Mouse (Mus musculus) heart, embryonic 14.5 days (tissue): ENCODE results near the gene St5. TPM values are rescaled to one million over a fixed set of nuclear protein-coding genes. Genes with fewer than 3 reads are reported as not detected.

Experiments
- ATAC-seq: fragments of 200-750 bp; cut with Nextera tagmentation; 2 replicates; pipeline ENCODE4 v1.8.0; 2017; ENCODE audit warnings: low read depth, moderate TSS enrichment; ENCODE audit not compliant: insufficient number of reproducible peaks, insufficient read depth, low FRiP score
- H3K27ac ChIP-seq, 2 experiments: fragments of 200-500 bp in 1 of 2; fragments of 300-500 bp in 1 of 2; sonication (generic) in 1 of 2; replicated peaks in 1 of 2; 2 replicates each; pipeline ENCODE4 v1.5.1; 2012 to 2014; ENCODE audit warnings: low read depth in 2 of 2, low read length in 2 of 2, control low read depth in 1 of 2, mild to moderate bottlenecking in 1 of 2, mixed read lengths in 1 of 2; ENCODE audit not compliant: control insufficient read depth in 1 of 2, insufficient read depth in 1 of 2
- H3K27me3 ChIP-seq: fragments of 300-500 bp; sonication (generic); 2 replicates; pipeline ENCODE4 v1.6.1; 2014; ENCODE audit warnings: mild to moderate bottlenecking, low read length, control low read depth; ENCODE audit not compliant: control insufficient read depth, insufficient read depth
- H3K36me3 ChIP-seq: fragments of 300-500 bp; sonication (generic); 2 replicates; pipeline ENCODE4 v1.6.1; 2014; ENCODE audit warnings: mild to moderate bottlenecking, control low read depth, low read length, mixed read lengths; ENCODE audit not compliant: control insufficient read depth, insufficient read depth
- H3K4me1 ChIP-seq, 2 experiments: fragments of 200-500 bp in 1 of 2; fragments of 300-500 bp in 1 of 2; sonication (generic) in 1 of 2; 2 replicates each; pipeline ENCODE4 v1.6.1; 2012 to 2014; ENCODE audit warnings: low read length in 2 of 2, control low read depth in 1 of 2, mixed read lengths in 1 of 2; ENCODE audit not compliant: control insufficient read depth in 2 of 2, insufficient read depth in 2 of 2
- H3K4me2 ChIP-seq: fragments of 300-500 bp; sonication (generic); 2 replicates; pipeline ENCODE4 v1.6.1; 2014; ENCODE audit warnings: mild to moderate bottlenecking, low read length
- H3K4me3 ChIP-seq, 2 experiments: fragments of 200-500 bp in 1 of 2; fragments of 300-500 bp in 1 of 2; sonication (generic) in 1 of 2; 2 replicates each; pipeline ENCODE4 v1.5.1; 2012 to 2014; ENCODE audit warnings: low read length in 2 of 2, mild to moderate bottlenecking in 2 of 2, control low read depth in 1 of 2, low read depth in 1 of 2, moderate library complexity in 1 of 2; ENCODE audit not compliant: control insufficient read depth in 1 of 2, insufficient read depth in 1 of 2
- H3K9ac ChIP-seq: fragments of 300-500 bp; sonication (generic); 2 replicates; pipeline ENCODE4 v1.6.1; 2014; ENCODE audit warnings: mild to moderate bottlenecking, low read length
- H3K9me3 ChIP-seq: fragments of 300-500 bp; sonication (generic); 2 replicates; pipeline ENCODE4 v1.6.1; 2016; ENCODE audit warnings: low read length, control low read depth; ENCODE audit not compliant: control insufficient read depth
- WGBS: fragments of 180-500 bp; shearing (Covaris S2); extraction: QIAGEN DNeasy Blood & Tissue Kit; methylation state at CpG from one replicate; pipeline ENCODE4 v1.1.7; 2014; 5-methylcytosine and 5-hydroxymethylcytosine counted together
- polyA plus RNA-seq: library from polyadenylated mRNA; unstranded; fragments of >200 nt; fragmentation: Nextera tagmentation; extraction: Ambion mirVana; gene quantifications from 2 replicates; pipeline ENCODE4 v1.2.1, GENCODE M21; 2014

St5 gene
- polyA plus RNA-seq, 1 experiment from 2014 or later, result 29.9 TPM

- H3K9ac ChIP-seq, result peak within 1 kb of the TSS; percentile 98
- H3K36me3 ChIP-seq, result peaks cover 43% of the 10 kb centered on the region
- WGBS, result under 1% methylated on average over 72 of the region's 72 CpGs
- H3K9me3 ChIP-seq, result no peaks in the 10 kb centered on the region
- H3K27ac ChIP-seq, result peak within 1 kb of the TSS; percentile 96 to 98
- no peaks in the 10 kb centered on the region for H3K27me3 ChIP-seq
- ATAC-seq, result peak; percentile 91
- H3K4me2 ChIP-seq, result peak within 1 kb of the TSS; percentile 94
- peaks cover 0 to 18% of the 10 kb centered on the region in 2 experiments; a peak in 2 of 4 replicates for H3K4me1 ChIP-seq
- peak within 1 kb of the TSS; percentile 61 to 80 for H3K4me3 ChIP-seq
Observed at GRCm38 (mm10) chr7:109518838-109519696, 184.3 kb downstream of the St5 start, which contains the start of gene Rpl27a. Rpl27a (plus strand) TSS chr7:109519147.

- Histone ChIP-seq H3K27me3 (no peaks in the 10 kb centered on the region), H3K4me2 (peak overlapping the region; percentile 94), H3K36me3 (peaks cover 34% of the 10 kb centered on the region), H3K9me3 (no peaks in the 10 kb centered on the region), H3K9ac (peak overlapping the region; percentile 74), H3K4me1 (peaks cover 0 to 18% of the 10 kb centered on the region in 2 experiments; a peak in 2 of 4 replicates), H3K4me3 (peak overlapping the region; percentile 55 to 80), H3K27ac (peak overlapping the region; percentile 96 to 98)
- ATAC-seq, result no peak
- 19% methylated on average over 10 of the region's 10 CpGs for WGBS
Observed at GRCm38 (mm10) chr7:109518036-109518681, 185.2 kb downstream of the St5 start.

- H3K9me3 ChIP-seq, result no peaks in the 10 kb centered on the region
- no peak overlapping the region for H3K4me2 ChIP-seq
- H3K27ac ChIP-seq, result no peak overlapping the region
- H3K36me3 ChIP-seq, result peaks cover 17% of the 10 kb centered on the region
- WGBS, result 71% methylated on average over 3 of the region's 3 CpGs
- H3K4me1 ChIP-seq, result peaks cover 0 to 18% of the 10 kb centered on the region in 2 experiments; a peak in 3 of 4 replicates
- H3K9ac ChIP-seq, result no peak overlapping the region
- no peak overlapping the region for H3K4me3 ChIP-seq
- no peak for ATAC-seq
- no peaks in the 10 kb centered on the region for H3K27me3 ChIP-seq
Observed at GRCm38 (mm10) chr7:109516500-109516899, 186.9 kb downstream of the St5 start.

- Histone ChIP-seq H3K27me3 (no peaks in the 10 kb centered on the region), H3K4me2 (no peak overlapping the region), H3K4me1 (no peaks in the 10 kb centered on the region; a peak in 1 of 4 replicates), H3K9ac (no peak overlapping the region), H3K36me3 (no peaks in the 10 kb centered on the region), H3K27ac (no peak overlapping the region), H3K9me3 (no peaks in the 10 kb centered on the region), H3K4me3 (no peak overlapping the region)
- WGBS, result 74% methylated on average over 3 of the region's 3 CpGs
- no peak for ATAC-seq
Observed at GRCm38 (mm10) chr7:109511838-109512237, 191.6 kb downstream of the St5 start.

- Histone ChIP-seq H3K27me3 (no peaks in the 10 kb centered on the region), H3K36me3 (no peaks in the 10 kb centered on the region), H3K4me3 (no peak overlapping the region), H3K4me1 (no peaks in the 10 kb centered on the region; a peak in 1 of 4 replicates), H3K9me3 (no peaks in the 10 kb centered on the region), H3K9ac (no peak overlapping the region), H3K4me2 (no peak overlapping the region), H3K27ac (no peak overlapping the region)
- no peak for ATAC-seq
- WGBS, result 65% methylated on average over 2 of the region's 2 CpGs
Observed at GRCm38 (mm10) chr7:109510799-109511198, 192.6 kb downstream of the St5 start.

- 86% methylated on average over 4 of the region's 4 CpGs for WGBS
- Histone ChIP-seq H3K36me3 (no peaks in the 10 kb centered on the region), H3K4me1 (no peaks in the 10 kb centered on the region; a peak in 1 of 4 replicates), H3K9ac (no peak within 1 kb of the TSS), H3K4me2 (no peak within 1 kb of the TSS), H3K9me3 (no peaks in the 10 kb centered on the region), H3K4me3 (no peak within 1 kb of the TSS), H3K27ac (no peak within 1 kb of the TSS), H3K27me3 (no peaks in the 10 kb centered on the region)
- no peak for ATAC-seq
Observed at GRCm38 (mm10) chr7:109508034-109508433, 195.4 kb downstream of the St5 start, which contains the start of gene Trim66. Trim66 (minus strand) TSS chr7:109508134.

GRCm38 (mm10) chr7:109507572-109507971 is 195.8 kb downstream of the St5 start:
- H3K27ac ChIP-seq, result no peak overlapping the region
- H3K9ac ChIP-seq, result no peak overlapping the region
- H3K9me3 ChIP-seq, result no peaks in the 10 kb centered on the region
- 34% methylated on average over 9 of the region's 9 CpGs for WGBS
- no peak overlapping the region for H3K4me3 ChIP-seq
- no peaks in the 10 kb centered on the region for H3K4me1 ChIP-seq
- no peak overlapping the region for H3K4me2 ChIP-seq
- no peak for ATAC-seq
- no peaks in the 10 kb centered on the region for H3K36me3 ChIP-seq
- no peaks in the 10 kb centered on the region for H3K27me3 ChIP-seq
